Mouse (Mus musculus): ENCODE measurements at regions not wholly inside any gene's neighbourhood (a gene's known extent, or its start where the extent isn't known, plus 50 kb on each side); places are given as distances from the start of the nearest gene placed in this dataset.
A peak's percentile ranks its signal among the peaks of the same experiment; 100 is the strongest.

- no peak for DNase-seq
- no peak overlapping the region for H3K27ac ChIP-seq (ENCODE audit: insufficient read depth, low read depth, low read length)
- no peaks in the 10 kb centered on the region for H3K36me3 ChIP-seq (ENCODE audit: control insufficient read depth, insufficient read depth, low read length)
- no peaks in the 10 kb centered on the region for H3K4me1 ChIP-seq (ENCODE audit: control insufficient read depth, insufficient read depth, low read length)
- no peak overlapping the region for H3K4me3 ChIP-seq (ENCODE audit: insufficient read depth, low read depth, low read length)
- no peaks in the 10 kb centered on the region for H3K27me3 ChIP-seq (replicated peaks; ENCODE audit: control insufficient read depth, insufficient read depth, low read length)
- no peak for TF ChIP-seq CTCF (conservative IDR thresholded peaks at IDR 0.05; ENCODE audit: insufficient read depth, insufficient read length, low read depth, low read length)
- no peak for TF ChIP-seq POLR2A (IDR thresholded peaks at IDR 0.05; ENCODE audit: low read depth, low read length)
- 61% methylated on average over 2 of the region's 2 CpGs for WGBS
These were observed 84.2 kb upstream of the Usp38 start for GRCm38 (mm10) chr8:81098963-81099362.

GRCm38 (mm10) chr8:81097076-81097819 lies 82.5 kb upstream of the Usp38 start:
- WGBS: 50% methylated on average over 9 of the region's 9 CpGs
- no peaks in the 10 kb centered on the region for H3K4me1 ChIP-seq (ENCODE audit: control insufficient read depth, insufficient read depth, low read length)
- H3K4me3 ChIP-seq (ENCODE audit: insufficient read depth, low read depth, low read length): no peak overlapping the region
- TF ChIP-seq CTCF (conservative IDR thresholded peaks at IDR 0.05; ENCODE audit: insufficient read depth, insufficient read length, low read depth, low read length): no peak
- no peak for TF ChIP-seq POLR2A (IDR thresholded peaks at IDR 0.05; ENCODE audit: low read depth, low read length)
- H3K27me3 ChIP-seq (replicated peaks; ENCODE audit: control insufficient read depth, insufficient read depth, low read length): no peaks in the 10 kb centered on the region
- DNase-seq: no peak
- H3K36me3 ChIP-seq (ENCODE audit: control insufficient read depth, insufficient read depth, low read length): no peaks in the 10 kb centered on the region
- H3K27ac ChIP-seq (ENCODE audit: insufficient read depth, low read depth, low read length): no peak overlapping the region

- no peak for TF ChIP-seq CTCF (conservative IDR thresholded peaks at IDR 0.05; ENCODE audit: insufficient read depth, insufficient read length, low read depth, low read length)
- no peak for TF ChIP-seq POLR2A (IDR thresholded peaks at IDR 0.05; ENCODE audit: low read depth, low read length)
- no peak for DNase-seq
- 60% methylated on average over 2 of the region's 2 CpGs for WGBS
These were observed 80.5 kb upstream of the Usp38 start for GRCm38 (mm10) chr8:81095237-81095636.

GRCm38 (mm10) chr8:81080865-81081637 lies 66.3 kb upstream of the Usp38 start:
- Histone ChIP-seq H3K27me3 (replicated peaks; ENCODE audit: control insufficient read depth, insufficient read depth, low read length) (no peaks in the 10 kb centered on the region), H3K4me1 (ENCODE audit: control insufficient read depth, insufficient read depth, low read length) (no peaks in the 10 kb centered on the region), H3K4me3 (ENCODE audit: insufficient read depth, low read depth, low read length) (no peak overlapping the region), H3K27ac (ENCODE audit: insufficient read depth, low read depth, low read length) (no peak overlapping the region), H3K36me3 (ENCODE audit: control insufficient read depth, insufficient read depth, low read length) (no peaks in the 10 kb centered on the region)
- WGBS: 83% methylated on average over 12 of the region's 12 CpGs
- no peak for DNase-seq
- TF ChIP-seq CTCF (conservative IDR thresholded peaks at IDR 0.05; ENCODE audit: insufficient read depth, insufficient read length, low read depth, low read length) (no peak), POLR2A (IDR thresholded peaks at IDR 0.05; ENCODE audit: low read depth, low read length) (no peak)

More at GRCm38 (mm10) chr8:81095237-81095636, 80.5 kb upstream of the Usp38 start:
- Histone ChIP-seq H3K36me3 (ENCODE audit: control insufficient read depth, insufficient read depth, low read length) (no peaks in the 10 kb centered on the region), H3K27me3 (replicated peaks; ENCODE audit: control insufficient read depth, insufficient read depth, low read length) (no peaks in the 10 kb centered on the region), H3K4me1 (ENCODE audit: control insufficient read depth, insufficient read depth, low read length) (no peaks in the 10 kb centered on the region), H3K4me3 (ENCODE audit: insufficient read depth, low read depth, low read length) (no peak overlapping the region), H3K27ac (ENCODE audit: insufficient read depth, low read depth, low read length) (no peak overlapping the region)

- TF ChIP-seq CTCF (conservative IDR thresholded peaks at IDR 0.05; ENCODE audit: insufficient read depth, insufficient read length, low read depth, low read length): no peak
- TF ChIP-seq POLR2A (IDR thresholded peaks at IDR 0.05; ENCODE audit: low read depth, low read length): no peak
- no peaks in the 10 kb centered on the region for H3K36me3 ChIP-seq (ENCODE audit: control insufficient read depth, insufficient read depth, low read length)
- no peak overlapping the region for H3K27ac ChIP-seq (ENCODE audit: insufficient read depth, low read depth, low read length)
- no peak overlapping the region for H3K4me3 ChIP-seq (ENCODE audit: insufficient read depth, low read depth, low read length)
- no peaks in the 10 kb centered on the region for H3K4me1 ChIP-seq (ENCODE audit: control insufficient read depth, insufficient read depth, low read length)
- H3K27me3 ChIP-seq (replicated peaks; ENCODE audit: control insufficient read depth, insufficient read depth, low read length): no peaks in the 10 kb centered on the region
- WGBS: 43% methylated on average over 8 of the region's 8 CpGs
- peak; percentile 4 for DNase-seq
These were observed 65.2 kb upstream of the Usp38 start for GRCm38 (mm10) chr8:81079887-81080300.

GRCm38 (mm10) chr8:81069080-81069840 lies 54.5 kb upstream of the Usp38 start:
- 49% methylated on average over 5 of the region's 5 CpGs for WGBS
- H3K4me3 ChIP-seq (ENCODE audit: insufficient read depth, low read depth, low read length): no peak overlapping the region
- H3K27me3 ChIP-seq (replicated peaks; ENCODE audit: control insufficient read depth, insufficient read depth, low read length): no peaks in the 10 kb centered on the region
- TF ChIP-seq POLR2A (IDR thresholded peaks at IDR 0.05; ENCODE audit: low read depth, low read length): no peak
- no peak for TF ChIP-seq CTCF (conservative IDR thresholded peaks at IDR 0.05; ENCODE audit: insufficient read depth, insufficient read length, low read depth, low read length)
- no peaks in the 10 kb centered on the region for H3K36me3 ChIP-seq (ENCODE audit: control insufficient read depth, insufficient read depth, low read length)
- DNase-seq: no peak
- 0 out of 2 replicates have a peak overlapping the region, but pooled peaks have one; percentile 25 for H3K27ac ChIP-seq (ENCODE audit: insufficient read depth, low read depth, low read length)
- peaks cover 3% of the 10 kb centered on the region; the same call in 1 of the 2 replicates for H3K4me1 ChIP-seq (ENCODE audit: control insufficient read depth, insufficient read depth, low read length)

Measured in kidney, adult 2 months (tissue).